Mouse (Mus musculus) kidney, adult 8-10 months (tissue): ENCODE data around the gene Smyd3.

Experiments used
- DNase-seq, 2 experiments: peaks; one replicate each; pipeline ENCODE4 v3.0.0; 2022

The Smyd3 gene

DNA sequence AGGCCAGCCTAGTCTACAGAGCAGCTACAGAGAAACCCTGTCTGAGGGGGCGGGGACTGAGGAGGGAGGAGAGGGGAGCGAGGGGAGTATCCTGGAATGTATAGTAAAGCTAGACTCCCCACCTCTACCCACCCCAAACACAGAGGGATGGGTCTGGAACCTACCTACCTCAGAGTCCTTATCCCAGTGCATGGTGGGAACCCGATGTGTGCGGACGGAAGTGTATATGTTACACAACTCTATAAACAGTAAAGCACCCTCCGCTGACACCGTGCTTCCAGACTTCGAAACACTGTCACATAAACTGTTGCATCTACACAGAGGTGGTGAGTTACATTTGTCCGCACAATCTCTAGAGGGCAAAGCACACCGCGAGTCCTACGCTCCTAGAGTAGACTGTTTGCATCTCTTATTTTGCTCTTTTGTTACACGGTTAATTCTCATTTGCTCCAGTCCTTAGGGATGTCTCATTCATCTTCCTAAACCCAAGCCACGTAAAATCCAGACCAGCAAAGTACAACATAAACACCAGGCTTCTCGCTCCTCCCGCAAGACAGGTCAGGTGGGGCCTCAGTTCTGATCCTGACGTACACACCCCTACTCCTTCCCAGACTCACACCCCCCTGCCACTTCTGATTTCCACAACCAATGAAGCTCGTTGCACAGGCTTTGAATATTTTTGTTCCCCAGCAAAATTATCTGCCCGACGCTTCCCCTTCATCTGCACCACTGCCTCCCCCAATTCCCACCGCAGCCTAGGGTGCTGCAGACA, 714 bp downstream of the Smyd3 start:
- no peak for DNase-seq

DNA sequence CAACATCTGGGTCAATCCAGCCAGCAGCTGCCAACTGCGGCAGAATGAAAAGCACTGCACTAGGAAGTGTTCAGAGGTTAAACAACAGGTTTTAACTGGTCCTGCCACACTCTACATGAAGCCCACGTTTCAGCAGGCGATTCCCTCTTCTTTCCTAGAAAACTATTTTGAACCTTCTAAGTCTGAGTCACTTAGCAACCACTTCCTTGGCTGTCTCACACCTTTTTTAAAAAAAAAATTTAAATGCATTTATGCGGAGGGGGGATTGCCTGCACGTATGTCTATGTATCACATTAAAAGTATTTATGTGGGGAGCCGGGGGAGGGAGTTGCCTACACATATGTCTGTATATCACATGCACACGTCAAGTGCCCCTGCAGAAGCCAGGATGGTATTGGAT, 5.9 kb downstream of the Smyd3 start:
- DNase-seq = no peak

DNA sequence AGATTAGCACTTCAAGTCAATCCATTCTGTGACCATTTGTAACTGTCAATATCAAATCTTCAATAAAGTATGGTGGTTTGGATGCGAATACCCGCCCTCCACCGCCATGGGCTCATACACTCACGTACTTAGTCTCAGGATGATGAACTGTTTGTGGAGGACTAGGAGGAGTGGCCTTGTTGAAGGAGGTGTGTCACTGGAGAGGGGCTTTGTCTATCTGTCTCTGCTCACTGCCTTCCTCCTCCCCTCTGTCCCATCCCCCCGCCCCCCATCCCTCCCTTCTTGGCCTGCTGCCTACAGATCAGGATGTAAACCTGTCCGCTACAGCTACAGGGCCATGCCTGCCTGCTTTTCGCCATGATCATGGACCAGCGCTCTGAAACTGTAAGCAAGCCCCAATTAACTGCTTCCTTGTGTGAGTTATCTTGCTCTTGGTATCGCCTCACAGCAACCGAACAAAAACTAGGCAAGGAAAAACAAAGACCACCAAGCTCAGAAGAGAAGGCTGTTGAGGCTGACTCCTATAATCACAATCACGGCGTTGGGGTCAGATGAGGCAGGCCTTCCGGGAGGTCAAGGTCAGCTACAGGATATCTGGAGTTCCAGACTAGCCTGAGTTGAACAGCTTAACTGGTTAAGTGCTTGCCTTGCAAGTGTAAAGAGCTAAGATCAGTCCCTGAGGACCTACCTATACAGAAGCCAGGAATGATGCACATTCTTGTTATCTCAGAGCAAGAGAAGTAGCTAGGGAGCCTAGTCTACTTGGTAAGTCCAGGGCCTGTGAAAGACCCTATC, 7.1 kb downstream of the Smyd3 start:
- DNase-seq = no peak

DNA sequence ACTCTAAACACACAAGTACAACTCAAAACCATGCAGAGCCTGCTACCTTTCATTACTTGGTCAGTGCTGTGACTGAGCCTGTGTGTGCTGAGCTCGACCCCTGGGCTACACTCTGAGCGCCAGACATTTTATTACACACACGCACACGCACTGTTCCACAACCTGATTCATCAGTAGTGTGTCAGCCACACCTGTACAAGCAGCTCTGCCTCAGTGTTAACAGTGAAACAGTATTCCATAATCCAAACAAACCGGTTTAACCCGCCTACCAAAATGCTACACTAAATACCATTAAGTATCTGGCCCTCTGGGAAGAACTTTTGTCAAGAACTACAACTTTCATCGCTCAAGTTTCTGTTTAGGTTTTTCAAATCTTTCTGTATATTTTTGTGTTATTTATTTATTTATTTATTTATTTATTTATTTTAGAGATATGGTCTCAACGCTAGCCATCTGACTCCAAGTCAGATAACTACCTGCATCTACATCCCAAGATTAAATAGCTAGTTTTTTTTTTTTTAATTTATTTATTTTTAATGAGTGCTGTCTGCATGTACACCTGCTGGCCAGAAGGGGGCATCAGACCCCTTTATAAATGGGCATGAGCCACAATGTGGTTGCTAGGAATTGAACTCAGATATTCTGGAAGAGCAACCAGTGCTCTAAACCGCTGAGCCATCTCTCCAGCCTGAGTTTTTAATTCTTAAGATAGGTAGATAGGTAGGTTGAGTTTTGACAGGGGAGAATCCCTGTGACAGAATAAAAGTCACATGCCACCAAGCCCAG, 11.1 kb downstream of the Smyd3 start:
- peak in 1 of 2 experiments; percentile 19 for DNase-seq

DNA sequence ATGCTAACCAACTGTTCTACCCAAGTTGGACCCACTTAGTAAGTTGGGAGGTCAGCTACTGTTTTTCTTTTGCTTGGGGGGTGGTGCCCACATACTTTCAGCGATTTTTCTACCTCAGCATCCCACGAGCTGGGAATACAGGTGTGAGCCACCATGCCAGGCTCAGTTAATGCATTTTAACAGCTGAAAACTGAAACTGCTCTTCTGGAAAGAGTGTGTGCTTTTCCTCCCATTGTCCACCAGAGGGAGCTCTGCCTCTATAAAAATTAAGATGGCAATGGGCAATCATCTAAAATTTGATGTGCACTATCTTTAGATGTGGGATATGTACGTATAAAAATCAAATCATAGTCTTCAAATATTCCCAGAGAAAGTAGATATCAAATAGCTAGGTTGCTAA, 15.3 kb downstream of the Smyd3 start:
- no peak for DNase-seq

DNA sequence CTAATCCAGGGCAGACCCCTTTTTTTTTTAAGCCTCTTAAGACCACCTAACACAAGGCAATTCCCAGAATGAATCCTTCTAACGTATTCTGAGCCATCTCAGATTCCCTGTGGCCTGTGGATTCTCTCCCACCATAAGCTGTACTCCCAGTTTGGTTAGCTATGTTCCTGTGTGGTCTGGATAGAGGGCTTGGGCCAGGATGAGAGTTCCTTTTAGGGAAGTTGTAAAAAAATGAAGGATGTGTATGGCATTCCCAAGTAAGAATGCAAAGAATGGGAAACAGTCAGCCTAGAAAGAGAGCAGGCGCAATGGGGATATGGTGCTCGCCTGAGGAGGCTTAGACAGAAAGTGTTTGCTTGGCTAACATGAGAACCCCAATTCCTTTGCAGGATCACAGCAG, 18.6 kb downstream of the Smyd3 start:
- no peak for DNase-seq

DNA sequence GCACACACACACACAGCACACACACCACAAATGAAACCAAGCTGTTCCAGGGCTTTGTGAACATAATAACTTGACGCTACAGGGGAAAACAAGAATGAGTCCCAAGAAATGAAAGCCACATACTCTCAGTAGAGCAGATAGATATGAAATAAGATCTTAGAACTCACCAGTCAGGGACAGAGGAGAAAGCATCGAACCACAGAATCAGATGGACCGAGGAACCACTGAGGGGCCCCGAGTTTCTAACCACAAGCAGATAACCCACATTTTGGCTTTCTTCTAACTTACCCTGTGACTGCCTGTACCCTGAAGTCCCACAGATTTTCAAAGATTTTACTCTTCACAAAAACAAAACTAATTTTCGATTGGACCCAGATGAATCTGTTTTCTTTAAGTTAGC, 24.9 kb downstream of the Smyd3 start:
- no peak for DNase-seq

DNA sequence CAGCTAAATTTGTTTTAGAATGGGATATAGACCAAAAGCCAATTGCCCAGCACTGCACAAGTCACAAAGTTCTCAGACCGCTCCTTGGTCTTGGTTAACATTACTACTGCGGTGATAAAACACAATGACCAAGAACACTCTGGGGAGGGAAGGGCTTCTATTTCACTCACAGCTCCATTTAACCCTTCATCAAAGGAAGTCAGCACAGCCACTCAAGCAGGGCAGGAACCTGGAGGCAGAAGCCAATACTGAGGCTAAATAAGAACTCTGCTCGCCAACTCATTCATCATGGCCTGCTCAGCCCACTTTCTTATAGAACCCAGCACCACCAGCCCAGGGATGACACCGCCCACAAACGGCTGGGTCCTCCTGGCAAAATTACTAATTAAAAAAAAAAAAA, 29.3 kb downstream of the Smyd3 start:
- DNase-seq = no peak

DNA sequence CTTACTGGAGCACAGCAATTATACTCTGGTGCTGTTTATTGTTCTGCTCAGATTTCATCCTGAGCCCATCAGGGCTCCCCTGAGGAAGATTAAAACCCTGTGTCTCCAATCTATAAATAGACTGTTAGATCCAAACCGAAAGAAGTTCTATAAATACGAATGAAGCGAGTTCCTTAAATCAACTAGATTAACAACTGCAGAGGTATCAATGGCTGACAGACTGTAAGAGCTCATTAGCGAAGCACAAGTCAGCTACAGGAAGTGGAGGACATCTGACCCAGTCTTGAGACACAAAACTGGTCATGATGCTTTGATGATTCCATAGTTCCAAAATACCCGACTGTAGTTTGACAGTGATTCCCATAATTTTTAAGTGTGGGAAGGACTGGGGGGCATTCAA, 29.9 kb downstream of the Smyd3 start:
- DNase-seq = no peak

DNA sequence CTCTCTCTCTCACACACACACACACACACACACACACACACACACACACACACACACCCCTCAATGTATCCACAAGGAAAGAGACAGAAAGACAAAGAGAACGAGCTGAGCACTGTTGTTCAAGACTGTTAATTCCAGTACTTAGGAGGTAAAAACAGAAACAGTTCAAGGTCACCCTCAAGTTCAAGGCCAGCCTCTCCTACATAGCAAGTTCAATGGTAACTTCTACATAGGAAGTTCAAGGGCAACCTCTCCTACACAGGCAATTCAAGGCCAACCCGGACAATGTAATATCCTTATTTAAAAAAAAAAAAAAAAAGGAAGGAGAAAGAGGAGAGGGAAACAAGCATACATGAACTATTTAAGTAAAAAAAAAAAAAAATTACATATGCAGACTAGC, 30.6 kb downstream of the Smyd3 start:
- DNase-seq = no peak

DNA sequence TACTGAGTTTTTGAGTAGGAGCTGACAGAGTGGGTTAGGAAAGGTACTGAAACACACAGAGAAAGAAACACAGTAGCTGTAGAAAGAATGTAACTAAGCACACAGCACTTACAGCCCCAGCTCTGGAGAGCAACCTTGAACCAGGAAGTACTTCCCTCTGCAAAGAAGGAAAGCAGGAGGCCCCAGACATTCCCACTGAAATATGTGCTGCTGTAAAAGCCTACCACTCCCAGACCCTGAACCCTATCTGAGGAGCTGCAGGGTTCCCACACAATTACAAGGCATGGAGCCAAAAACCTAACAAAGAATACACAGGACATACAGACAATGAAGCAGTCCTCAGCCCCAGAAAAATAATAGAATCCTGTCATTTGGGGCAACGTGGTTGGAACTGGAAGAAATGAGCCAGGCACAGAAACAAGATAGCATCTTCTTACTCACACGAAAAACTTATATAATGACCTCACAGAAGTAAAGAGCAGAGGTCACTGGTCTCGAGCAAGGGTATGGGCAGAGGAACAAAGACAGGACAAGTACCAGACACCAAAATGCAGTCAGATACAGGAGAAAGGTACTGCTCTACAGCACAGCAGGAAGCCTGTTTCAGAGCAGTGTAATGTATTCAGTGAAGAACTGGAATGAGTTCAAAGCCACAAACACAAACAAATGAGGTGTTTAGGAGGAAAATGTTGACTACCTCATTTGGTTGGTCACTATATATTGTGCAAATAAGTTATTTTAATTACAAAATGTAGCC, 31.9 kb downstream of the Smyd3 start:
- DNase-seq = no peak

DNA sequence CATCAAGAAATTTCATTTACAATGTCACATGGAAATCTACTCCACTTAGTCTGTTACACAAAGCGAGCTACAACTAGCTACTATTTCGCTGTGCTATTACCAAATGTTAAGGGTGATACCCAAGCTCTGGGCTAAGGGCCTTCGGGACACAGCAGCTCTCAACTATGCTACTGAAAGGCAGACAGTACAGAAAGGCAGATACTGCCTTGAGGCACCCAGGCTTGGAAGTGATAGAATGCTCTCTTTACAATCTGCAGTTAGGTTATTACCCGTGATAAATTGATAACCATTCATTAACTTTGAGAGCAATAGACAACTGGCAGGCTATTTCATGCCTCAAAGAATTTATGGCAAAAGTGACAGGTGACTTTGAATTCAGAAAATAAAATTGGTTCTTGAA, 37.0 kb downstream of the Smyd3 start:
- no peak for DNase-seq

DNA sequence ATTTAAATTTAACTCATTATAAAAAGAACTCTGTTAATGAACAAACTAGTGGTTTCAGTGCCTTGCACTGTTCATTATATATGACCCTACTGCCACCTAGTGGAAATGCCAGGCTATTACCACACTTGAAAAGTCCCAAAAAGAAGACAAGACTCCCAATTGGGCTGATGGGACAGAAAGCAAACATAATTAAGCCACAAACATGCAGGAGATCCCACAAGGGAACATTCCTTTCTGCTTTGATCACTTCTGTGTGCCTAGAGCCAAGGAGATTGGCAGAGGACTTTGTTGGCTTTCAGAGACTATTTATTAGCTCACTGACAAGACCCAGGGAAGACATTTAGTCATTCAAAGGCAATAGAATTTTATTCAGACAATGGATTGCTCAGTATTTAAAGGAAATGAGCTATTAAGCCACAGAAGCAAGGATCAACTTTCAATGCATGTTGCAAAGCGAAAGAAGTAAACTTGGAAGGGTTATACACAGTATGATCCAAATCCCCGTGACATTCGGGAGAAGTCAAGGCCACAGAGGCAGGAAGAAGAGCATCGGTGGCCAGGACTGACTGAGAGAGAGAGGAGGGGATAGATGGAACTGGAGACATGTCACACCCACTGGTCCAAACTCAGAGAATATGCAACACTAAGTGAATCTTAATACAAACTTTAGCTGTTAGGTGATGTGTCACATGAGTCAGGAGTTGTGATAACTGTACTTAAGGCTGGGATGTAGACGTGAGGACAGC, 40.5 kb downstream of the Smyd3 start:
- peak; percentile 58 to 68 for DNase-seq

DNA sequence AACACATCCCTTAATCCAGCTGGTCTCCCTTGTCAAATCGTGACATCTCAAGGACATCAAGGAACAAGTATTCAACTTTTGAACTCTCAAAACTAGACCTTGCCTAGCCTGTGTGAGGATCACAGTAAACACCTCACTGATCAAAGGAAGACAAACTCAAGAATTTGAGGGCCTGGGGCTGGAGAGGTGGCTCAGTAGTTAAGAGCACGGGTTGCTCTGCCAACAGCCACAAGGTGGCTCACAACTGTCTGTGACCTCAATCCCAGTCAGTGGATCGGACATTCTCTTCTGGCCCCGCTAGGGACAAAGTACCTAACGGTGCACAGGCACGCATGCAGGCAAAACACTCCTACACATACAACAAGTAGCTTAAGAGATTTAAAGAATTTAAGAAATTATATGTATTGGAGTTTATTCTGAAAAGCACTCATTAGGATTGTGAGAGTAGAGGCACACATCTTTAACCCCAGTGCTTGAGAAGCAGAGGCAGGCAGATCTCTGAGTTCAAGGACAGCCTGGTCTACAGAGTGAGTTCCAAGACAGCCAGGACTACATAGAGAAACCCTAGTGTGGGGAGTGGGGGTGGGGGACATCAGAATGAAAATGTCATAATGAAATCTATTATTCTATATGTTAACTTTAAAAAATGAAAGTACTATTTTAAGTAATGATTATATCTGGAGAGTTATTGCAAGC, 41.2 kb downstream of the Smyd3 start:
- DNase-seq = peak in 1 of 2 experiments; percentile 12

DNA sequence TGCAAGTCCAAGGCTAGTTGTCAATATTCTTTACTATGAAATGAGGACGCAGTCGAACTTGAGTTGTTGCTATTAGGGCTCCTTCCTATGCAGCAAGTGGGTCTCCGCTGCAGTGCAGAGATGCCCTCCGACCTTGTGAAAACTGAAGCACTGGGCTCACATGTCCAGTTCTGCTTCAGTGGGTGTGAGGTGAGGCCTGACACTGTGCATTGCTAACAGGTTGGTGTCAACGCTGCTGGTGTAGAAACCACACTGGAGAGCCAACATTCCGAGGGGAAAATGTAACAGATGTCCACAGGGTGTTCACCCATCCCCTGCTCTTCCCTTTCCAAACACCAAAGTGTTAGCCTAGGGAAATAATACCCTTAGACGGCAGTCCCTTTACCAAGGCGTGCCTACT, 43.1 kb downstream of the Smyd3 start:
- DNase-seq = no peak

DNA sequence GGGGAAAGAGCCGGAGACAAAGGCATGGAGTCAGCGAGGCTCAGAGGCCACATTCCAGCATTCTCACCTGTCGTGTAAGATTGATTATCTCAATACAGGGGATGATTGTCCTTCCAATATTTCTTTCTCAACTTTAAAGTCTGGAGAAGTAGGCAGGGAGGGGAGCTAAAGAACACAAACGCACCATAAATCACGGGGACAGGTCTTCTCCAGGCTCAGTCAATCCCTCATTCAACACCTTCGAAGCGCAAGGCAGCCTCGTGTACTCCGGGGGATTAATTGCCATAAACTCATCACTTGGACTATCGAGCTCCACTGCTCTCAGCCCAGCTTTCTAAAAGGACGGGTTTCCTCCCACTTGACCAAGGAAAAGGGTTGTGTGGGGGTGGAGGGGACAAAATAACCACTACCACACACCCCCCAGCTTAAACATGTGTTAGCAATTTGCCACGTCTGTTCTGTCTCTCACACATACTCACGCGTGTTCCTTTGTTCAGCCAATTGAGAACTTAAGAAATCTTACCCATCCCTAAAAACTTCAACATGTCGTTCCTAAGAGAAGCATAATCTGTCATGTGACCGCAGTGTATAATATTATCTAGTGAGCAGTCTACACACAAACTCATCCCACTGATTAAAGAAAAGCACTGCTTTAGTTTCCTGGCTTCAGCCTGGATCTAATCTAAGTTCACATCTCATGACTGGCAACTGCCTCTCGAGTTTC, 43.8 kb downstream of the Smyd3 start:
- DNase-seq = no peak

DNA sequence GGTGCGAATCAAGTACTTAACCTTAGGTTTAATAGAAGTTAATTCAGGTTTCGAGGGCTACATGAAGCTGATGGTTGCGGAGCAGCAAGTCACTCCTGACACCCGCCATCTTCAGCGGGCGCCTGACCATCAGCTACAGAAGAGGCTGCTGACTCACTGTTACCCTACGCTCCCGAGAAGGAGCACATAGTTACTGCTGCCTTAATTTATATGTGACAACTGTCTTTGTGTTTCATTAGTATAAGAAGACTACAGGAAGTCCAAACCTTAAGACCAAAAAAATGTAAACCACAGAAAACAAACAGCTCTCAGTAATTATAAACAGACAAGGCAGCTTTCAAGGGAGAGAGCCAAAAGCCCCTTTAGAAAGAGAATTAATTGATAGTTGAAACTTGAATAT, 49.9 kb downstream of the Smyd3 start:
- no peak for DNase-seq

DNA sequence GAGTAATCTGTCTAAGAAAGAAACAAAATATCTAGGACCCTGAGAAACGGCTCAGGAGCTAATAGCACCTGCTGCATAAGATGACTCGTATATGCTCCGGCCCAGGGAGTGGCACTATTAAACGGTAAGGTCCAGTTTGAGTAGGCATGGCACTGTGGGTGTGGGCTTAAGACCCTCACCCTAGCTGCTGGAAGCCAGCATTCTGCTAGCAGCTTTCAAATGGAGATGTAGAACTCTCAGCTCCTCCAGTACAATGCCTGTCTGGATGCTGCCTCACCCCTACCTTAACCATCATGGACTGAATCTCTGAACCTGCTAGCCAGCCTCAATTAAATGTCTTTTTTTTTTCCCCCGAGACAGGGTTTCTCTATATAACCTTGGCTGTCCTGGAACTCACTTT, 55.5 kb downstream of the Smyd3 start:
- no peak for DNase-seq

DNA sequence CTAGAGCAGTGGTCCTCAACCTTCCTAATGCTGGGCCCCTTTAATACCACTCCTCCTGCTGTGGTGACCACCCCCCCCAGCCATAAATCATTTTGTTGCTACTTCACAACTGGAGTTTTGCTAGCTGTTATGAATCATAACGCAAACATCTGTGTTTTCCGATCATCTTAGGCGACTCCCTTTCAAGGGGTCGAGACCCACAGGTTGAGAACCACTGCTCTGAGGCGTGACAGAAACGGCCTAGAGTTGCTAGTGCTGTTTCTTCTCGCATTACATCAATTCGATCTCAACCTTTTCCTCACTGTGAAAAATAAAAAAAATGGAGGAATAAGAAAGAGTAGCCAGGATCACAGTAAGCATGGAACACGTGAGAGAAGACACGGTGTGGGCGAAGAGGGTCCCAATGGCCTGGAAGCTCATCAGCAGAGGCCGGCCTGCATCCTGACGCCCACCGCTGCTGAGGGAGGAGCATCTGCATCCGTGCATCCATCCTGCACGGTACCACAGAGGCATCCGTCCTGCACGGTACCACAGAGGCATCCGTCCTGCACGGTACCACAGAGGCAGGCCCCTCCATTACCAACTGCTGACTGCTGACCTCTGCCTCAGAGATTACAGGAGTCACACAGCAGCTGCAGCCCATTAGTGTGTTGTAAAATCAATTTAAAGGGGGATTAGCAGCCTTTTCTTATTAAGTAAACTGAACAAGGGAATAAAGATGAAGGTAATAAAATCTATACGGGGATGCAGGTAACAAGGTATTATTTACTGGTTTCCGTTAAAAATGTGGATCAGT, 56.6 kb downstream of the Smyd3 start:
- DNase-seq = no peak

DNA sequence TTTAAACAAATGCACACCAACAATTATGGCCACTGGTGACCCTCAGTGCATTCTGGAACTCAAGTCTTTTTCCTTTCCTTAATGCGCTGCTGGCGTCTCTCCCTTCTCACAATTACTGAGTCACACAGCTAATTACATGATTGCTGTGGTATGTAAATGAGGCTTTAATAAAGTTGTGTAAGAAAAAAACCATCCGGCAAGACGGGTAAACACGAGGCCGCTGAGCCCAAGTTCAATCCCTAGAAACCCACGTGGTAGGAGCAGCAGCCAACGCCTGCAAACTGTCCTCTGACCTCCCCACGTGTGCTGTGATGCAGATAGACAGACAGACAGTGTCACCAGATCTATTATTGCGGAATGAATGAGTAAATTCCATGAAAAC, 58.9 kb downstream of the Smyd3 start:
- DNase-seq = peak in 1 of 2 experiments; percentile 13
